Mouse (Mus musculus): ENCODE measurements at regions not wholly inside any gene's neighbourhood (a gene's known extent, or its start where the extent isn't known, plus 50 kb on each side); places are given as distances from the start of the nearest gene placed in this dataset.

GRCm38 (mm10) chr5:51766111-51766510, 198.6 kb upstream of the Ppargc1a start:
- DNase-seq (ENCODE audit: low read depth in 1 of 2, low spot score in 2 of 2) = no peak

GRCm38 (mm10) chr5:51764416-51764815, 196.9 kb upstream of the Ppargc1a start:
- DNase-seq (ENCODE audit: low read depth in 1 of 2, low spot score in 2 of 2) = no peak

GRCm38 (mm10) chr5:51763599-51763998, 196.1 kb upstream of the Ppargc1a start:
- DNase-seq (ENCODE audit: low read depth in 1 of 2, low spot score in 2 of 2) = no peak

- no peak for DNase-seq (ENCODE audit: low read depth in 1 of 2, low spot score in 2 of 2)
Measured at GRCm38 (mm10) chr5:51762352-51762751, 194.8 kb upstream of the Ppargc1a start.

GRCm38 (mm10) chr5:51758289-51758688, 190.8 kb upstream of the Ppargc1a start:
- no peak for DNase-seq (ENCODE audit: low read depth in 1 of 2, low spot score in 2 of 2)

GRCm38 (mm10) chr5:51757864-51758263, 190.3 kb upstream of the Ppargc1a start:
- no peak for DNase-seq (ENCODE audit: low read depth in 1 of 2, low spot score in 2 of 2)

GRCm38 (mm10) chr5:51752024-51752423, 184.5 kb upstream of the Ppargc1a start:
- no peak for DNase-seq (ENCODE audit: low read depth in 1 of 2, low spot score in 2 of 2)

GRCm38 (mm10) chr5:51750456-51750855, 182.9 kb upstream of the Ppargc1a start:
- DNase-seq (ENCODE audit: low read depth in 1 of 2, low spot score in 2 of 2) = no peak

- no peak for DNase-seq (ENCODE audit: low read depth in 1 of 2, low spot score in 2 of 2)
Measured at GRCm38 (mm10) chr5:51740893-51741292, 173.4 kb upstream of the Ppargc1a start.

GRCm38 (mm10) chr5:51730241-51730640, 162.7 kb upstream of the Ppargc1a start:
- DNase-seq (ENCODE audit: low read depth in 1 of 2, low spot score in 2 of 2) = no peak

- DNase-seq (ENCODE audit: low read depth in 1 of 2, low spot score in 2 of 2) = no peak
Measured at GRCm38 (mm10) chr5:51729771-51730170, 162.2 kb upstream of the Ppargc1a start.

- no peak for DNase-seq (ENCODE audit: low read depth in 1 of 2, low spot score in 2 of 2)
Measured at GRCm38 (mm10) chr5:51726762-51727161, 159.2 kb upstream of the Ppargc1a start.

- DNase-seq (ENCODE audit: low read depth in 1 of 2, low spot score in 2 of 2) = no peak
Measured at GRCm38 (mm10) chr5:51718911-51719310, 151.4 kb upstream of the Ppargc1a start.

GRCm38 (mm10) chr5:51718451-51718850, 150.9 kb upstream of the Ppargc1a start:
- no peak for DNase-seq (ENCODE audit: low read depth in 1 of 2, low spot score in 2 of 2)

- DNase-seq (ENCODE audit: low read depth in 1 of 2, low spot score in 2 of 2) = no peak
Measured at GRCm38 (mm10) chr5:51711860-51712560, 144.5 kb upstream of the Ppargc1a start.

GRCm38 (mm10) chr5:51710664-51711063, 143.1 kb upstream of the Ppargc1a start:
- DNase-seq (ENCODE audit: low read depth in 1 of 2, low spot score in 2 of 2) = no peak

GRCm38 (mm10) chr5:51709447-51709991, 142.0 kb upstream of the Ppargc1a start:
- DNase-seq (ENCODE audit: low read depth in 1 of 2, low spot score in 2 of 2) = no peak

- DNase-seq (ENCODE audit: low read depth in 1 of 2, low spot score in 2 of 2) = no peak
Measured at GRCm38 (mm10) chr5:51679884-51680283, 112.4 kb upstream of the Ppargc1a start.

- DNase-seq (ENCODE audit: low read depth in 1 of 2, low spot score in 2 of 2) = no peak
Measured at GRCm38 (mm10) chr5:51671190-51671589, 103.7 kb upstream of the Ppargc1a start.

- no peak for DNase-seq (ENCODE audit: low read depth in 1 of 2, low spot score in 2 of 2)
Measured at GRCm38 (mm10) chr5:51665241-51665640, 97.7 kb upstream of the Ppargc1a start.

GRCm38 (mm10) chr5:51658232-51658896, 90.8 kb upstream of the Ppargc1a start:
- no peak for DNase-seq (ENCODE audit: low read depth in 1 of 2, low spot score in 2 of 2)

GRCm38 (mm10) chr5:51653507-51653906, 86.0 kb upstream of the Ppargc1a start:
- no peak for DNase-seq (ENCODE audit: low read depth in 1 of 2, low spot score in 2 of 2)

Data from monocyte, adult 2 months (primary cell).